ENCODE assay signal across 33 mouse cellular contexts in genomic region chr6:143867029-143867428, GRCm38 (mm10).
DNase-seq lines count a peak whose midpoint lies in the region; ATAC-seq lines count a peak whose summit lies in the region.
"Had no signal": no experiment of that assay in that cellular context is flagged by ENCODE, and none has a peak within 500 bp of the region (broad histone marks: within the 10 kb centered on the region; RNA-seq: fewer than 3 reads in every experiment).

No protein-coding gene starts in this region.

- H3K4me2 ChIP-seq in heart, embryonic 11.5 days: peak overlapping the region; percentile 29; the same call in 1 of the 2 replicates
- H3K4me2 ChIP-seq in heart, embryonic 16.5 days (ENCODE audit: low read depth, low read length): no peak overlapping the region
- H3K4me2 ChIP-seq in embryonic facial prominence, embryonic 14.5 days (ENCODE audit: low read depth, low read length): no peak overlapping the region
- H3K4me2 ChIP-seq in midbrain, embryonic 15.5 days: no peak overlapping the region
- H3K4me2 ChIP-seq: embryonic facial prominence, embryonic 12.5 days; hindbrain, embryonic 14.5 days; limb, embryonic 15.5 days; liver, embryonic 13.5 days; midbrain, embryonic 12.5 days; neural tube, embryonic 13.5 days had no signal

- H3K36me3 ChIP-seq in heart, embryonic 11.5 days (ENCODE audit: control insufficient read depth, insufficient read depth, low read length): no peaks in the 10 kb centered on the region
- H3K36me3 ChIP-seq in heart, embryonic 16.5 days (ENCODE audit: control insufficient read depth, insufficient read depth): no peaks in the 10 kb centered on the region
- no peaks in the 10 kb centered on the region for H3K36me3 ChIP-seq in embryonic facial prominence, embryonic 14.5 days (ENCODE audit: control insufficient read depth, insufficient read depth, low read length)
- H3K36me3 ChIP-seq in midbrain, embryonic 15.5 days (replicated peaks): no peaks in the 10 kb centered on the region
- H3K36me3 ChIP-seq: embryonic facial prominence, embryonic 12.5 days; limb, embryonic 15.5 days; liver, embryonic 13.5 days; midbrain, embryonic 12.5 days; neural tube, embryonic 13.5 days had no signal

- DNase-seq in embryo, embryonic 10 days (ENCODE audit: low spot score): peak; percentile 18
- DNase-seq in embryo, embryonic 11 days: no peak
- DNase-seq in heart, postnatal 36 days: no peak
- no peak for DNase-seq in heart, postnatal 10 days
- DNase-seq in embryonic facial prominence, embryonic 14.5 days (ENCODE audit: low spot score): peak; percentile 13
- DNase-seq: adrenal gland, adult 8-10 months; cerebellum, adult 2 months; cerebellum, postnatal 14 days; gastrocnemius, postnatal 14 days; kidney, adult 8-10 months; kidney, postnatal 10 days; layer of hippocampus, adult 9-11 months; liver, embryonic 13.5 days; lung, adult 18-20 months; lung, postnatal 4 days; right cerebral cortex, postnatal 4 days; thymus, adult 18-20 months; thymus, postnatal 25 days had no signal

- H3K27ac ChIP-seq in heart, embryonic 11.5 days (ENCODE audit: low read depth, low read length): peak overlapping the region; percentile 41; the same call in 1 of the 2 replicates
- H3K27ac ChIP-seq in heart, embryonic 16.5 days (ENCODE audit: low read length): no peak overlapping the region
- no peak overlapping the region for H3K27ac ChIP-seq in embryonic facial prominence, embryonic 14.5 days (replicated peaks; ENCODE audit: low read depth, low read length)
- H3K27ac ChIP-seq in midbrain, embryonic 15.5 days: no peak overlapping the region
- H3K27ac ChIP-seq: embryonic facial prominence, embryonic 12.5 days; forebrain, embryonic 10.5 days; hindbrain, embryonic 14.5 days; limb, embryonic 10.5 days; limb, embryonic 15.5 days; liver, embryonic 13.5 days; midbrain, embryonic 12.5 days; neural tube, embryonic 13.5 days; stomach, postnatal 0 days had no signal

- WGBS in heart, embryonic 11.5 days (ENCODE audit: insufficient replicate concordance): 13% methylated on average over 5 of the region's 5 CpGs
- WGBS in heart, embryonic 16.5 days: 20% methylated on average over 5 of the region's 5 CpGs
- WGBS in embryonic facial prominence, embryonic 14.5 days: 64% methylated on average over 5 of the region's 5 CpGs
- 66% methylated on average over 5 of the region's 5 CpGs for WGBS in midbrain, embryonic 15.5 days

- H3K9ac ChIP-seq in heart, embryonic 11.5 days (ENCODE audit: low read depth, low read length): no peak overlapping the region
- H3K9ac ChIP-seq in heart, embryonic 16.5 days (ENCODE audit: low read length): no peak overlapping the region
- H3K9ac ChIP-seq in embryonic facial prominence, embryonic 14.5 days (ENCODE audit: low read depth, low read length): no peak overlapping the region
- H3K9ac ChIP-seq in midbrain, embryonic 15.5 days: no peak overlapping the region
- H3K9ac ChIP-seq: embryonic facial prominence, embryonic 12.5 days; hindbrain, embryonic 14.5 days; limb, embryonic 15.5 days; liver, embryonic 13.5 days; midbrain, embryonic 12.5 days; neural tube, embryonic 13.5 days had no signal

- 0 out of 2 replicates have a peak, but pooled peaks have one; percentile 53 for ATAC-seq in heart, embryonic 11.5 days (replicated peaks; ENCODE audit: insufficient number of reproducible peaks, low FRiP score, low TSS enrichment)
- peak; percentile 43 for ATAC-seq in heart, embryonic 16.5 days (replicated peaks; ENCODE audit: extremely low read depth, insufficient read depth, low FRiP score)
- ATAC-seq in embryonic facial prominence, embryonic 14.5 days (ENCODE audit: low read depth): no peak
- no peak for ATAC-seq in midbrain, embryonic 15.5 days (replicated peaks)
- ATAC-seq: forebrain, embryonic 16.5 days; lung, postnatal 0 days had no signal

- H3K4me1 ChIP-seq in heart, embryonic 11.5 days (ENCODE audit: control insufficient read depth, insufficient read depth, low read length): peaks cover 15% of the 10 kb centered on the region
- H3K4me1 ChIP-seq in heart, embryonic 16.5 days (ENCODE audit: control insufficient read depth, insufficient read depth, low read length): peaks cover 2% of the 10 kb centered on the region; the same call in 1 of the 2 replicates
- H3K4me1 ChIP-seq in embryonic facial prominence, embryonic 14.5 days (ENCODE audit: control insufficient read depth, insufficient read depth, low read length): no peaks in the 10 kb centered on the region
- H3K4me1 ChIP-seq in midbrain, embryonic 15.5 days: no peaks in the 10 kb centered on the region
- H3K4me1 ChIP-seq: embryonic facial prominence, embryonic 12.5 days; midbrain, embryonic 12.5 days had no signal

- H3K9me3 ChIP-seq in heart, embryonic 11.5 days (replicated peaks; ENCODE audit: control insufficient read depth, low read length): no peaks in the 10 kb centered on the region
- no peaks in the 10 kb centered on the region for H3K9me3 ChIP-seq in heart, embryonic 16.5 days (replicated peaks; ENCODE audit: control insufficient read depth, low read length)
- H3K9me3 ChIP-seq in embryonic facial prominence, embryonic 14.5 days (ENCODE audit: control insufficient read depth, low read length): no peaks in the 10 kb centered on the region
- H3K9me3 ChIP-seq in midbrain, embryonic 15.5 days: no peaks in the 10 kb centered on the region
- H3K9me3 ChIP-seq: embryonic facial prominence, embryonic 12.5 days; forebrain, embryonic 10.5 days; limb, embryonic 10.5 days; limb, embryonic 15.5 days; liver, embryonic 13.5 days; megakaryocyte, embryonic 14.5 days; midbrain, embryonic 12.5 days; neural tube, embryonic 13.5 days had no signal

- intact Hi-C loops in heart, postnatal 36 days (cut with DNase I): no loop called here
- intact Hi-C loops in heart, postnatal 10 days (cut with DNase I): no loop called here

- H3K4me3 ChIP-seq in heart, embryonic 11.5 days (ENCODE audit: low read depth, low read length): no peak overlapping the region
- H3K4me3 ChIP-seq in heart, embryonic 16.5 days (ENCODE audit: low read length): no peak overlapping the region
- H3K4me3 ChIP-seq in embryonic facial prominence, embryonic 14.5 days (ENCODE audit: low read depth, low read length): no peak overlapping the region
- no peak overlapping the region for H3K4me3 ChIP-seq in midbrain, embryonic 15.5 days
- H3K4me3 ChIP-seq: embryonic facial prominence, embryonic 12.5 days; forebrain, embryonic 10.5 days; limb, embryonic 10.5 days; limb, embryonic 15.5 days; liver, embryonic 13.5 days; megakaryocyte, embryonic 14.5 days; midbrain, embryonic 12.5 days; neural tube, embryonic 13.5 days had no signal

- H3K27me3 ChIP-seq in heart, embryonic 11.5 days (ENCODE audit: control insufficient read depth, insufficient read depth, low read length): no peaks in the 10 kb centered on the region
- 0 out of 2 replicates have a peak, but pooled peaks cover 4% of the 10 kb centered on the region for H3K27me3 ChIP-seq in heart, embryonic 16.5 days (ENCODE audit: control insufficient read depth, insufficient read depth, low read length)
- peaks cover 17% of the 10 kb centered on the region; the same call in 1 of the 2 replicates for H3K27me3 ChIP-seq in embryonic facial prominence, embryonic 14.5 days (replicated peaks; ENCODE audit: control insufficient read depth, insufficient read depth, low read length)
- H3K27me3 ChIP-seq in midbrain, embryonic 15.5 days (replicated peaks): no peaks in the 10 kb centered on the region
- H3K27me3 ChIP-seq: CH12.LX; limb, embryonic 15.5 days; liver, embryonic 13.5 days; megakaryocyte, embryonic 14.5 days; midbrain, embryonic 12.5 days; neural tube, embryonic 13.5 days had no signal

Comparison
In these comparisons a context has a peak if more than half of its experiments do, and no peak if none do; other contexts are left out.
1. DNase-seq: peak in embryo, embryonic 10 days (single experiment) and embryonic facial prominence, embryonic 14.5 days (single experiment); none in embryo, embryonic 11 days (single experiment), heart, postnatal 36 days (0 of 2) and heart, postnatal 10 days (0 of 2).
2. ATAC-seq: peak in heart, embryonic 11.5 days (single experiment) and heart, embryonic 16.5 days (single experiment); none in embryonic facial prominence, embryonic 14.5 days (single experiment) and midbrain, embryonic 15.5 days (single experiment).